Mouse (Mus musculus): ENCODE measurements at regions not wholly inside any gene's neighbourhood (a gene's known extent, or its start where the extent isn't known, plus 50 kb on each side); places are given as distances from the start of the nearest gene placed in this dataset.
A peak's percentile ranks its signal among the peaks of the same experiment; 100 is the strongest.

DNA sequence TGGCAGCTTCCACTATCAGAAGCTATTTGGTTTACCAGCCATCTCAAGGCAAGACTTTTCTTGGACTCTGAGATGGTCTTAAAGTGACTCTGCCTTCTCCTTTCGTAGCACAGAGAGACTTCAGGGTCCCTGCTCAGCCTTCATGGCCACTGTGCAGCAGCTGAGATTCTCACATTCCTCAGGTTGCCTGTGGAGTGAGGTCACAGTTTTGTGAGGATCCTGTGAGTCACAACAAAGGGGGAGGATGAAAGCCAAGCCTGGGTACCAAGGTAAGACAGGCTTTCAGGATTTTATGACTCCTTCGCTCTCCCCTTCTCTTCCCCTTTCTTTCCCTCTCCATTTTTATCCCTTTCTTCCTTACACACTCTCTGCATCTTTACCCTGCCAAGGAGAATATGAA lies 241.6 kb upstream of the Tnp1 start:
- TF ChIP-seq GATA1 (IDR thresholded peaks at IDR 0.05; ENCODE audit: low read length), result no peak

DNA sequence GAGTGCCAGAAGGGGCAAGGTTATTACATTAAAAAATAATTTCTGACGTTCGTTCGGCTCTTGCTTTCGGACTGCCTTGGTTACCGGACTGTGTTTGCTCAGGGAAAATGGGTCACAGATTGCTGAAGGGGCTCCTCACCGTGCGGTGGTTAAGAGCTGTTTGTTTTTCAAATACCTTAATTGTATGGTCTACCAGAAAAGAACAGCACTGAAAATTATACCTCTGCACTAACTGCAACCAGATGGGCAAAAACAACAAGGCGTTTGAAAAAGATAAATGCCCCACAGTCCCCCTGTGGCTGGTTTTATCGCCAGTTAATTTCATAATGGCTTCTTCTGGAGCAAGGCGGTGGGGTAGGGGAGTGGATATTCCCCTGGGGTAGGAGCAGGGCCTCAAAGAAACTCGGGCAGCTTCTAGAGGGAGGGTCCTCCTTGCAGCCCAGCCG lies 236.2 kb upstream of the Tnp1 start:
- no peak for TF ChIP-seq GATA1 (IDR thresholded peaks at IDR 0.05; ENCODE audit: low read length)

DNA sequence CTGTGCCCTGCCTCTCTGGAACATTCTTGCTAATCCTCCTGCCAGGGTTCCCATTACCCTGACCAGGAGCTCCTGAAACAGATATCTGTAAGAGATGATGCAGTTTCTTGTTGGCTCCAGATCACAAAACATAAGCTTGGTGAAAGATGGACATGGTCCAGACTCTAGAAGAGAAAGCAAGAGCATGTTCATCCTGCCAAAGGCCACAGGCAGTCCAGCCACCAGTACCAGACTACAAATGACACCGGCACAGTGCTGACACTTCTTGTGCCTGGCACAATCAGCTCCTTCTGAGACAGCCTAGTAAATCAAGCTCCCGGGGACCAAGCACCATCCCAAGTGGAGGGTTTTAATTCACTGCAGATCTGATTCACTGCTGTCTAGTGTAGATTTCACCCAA lies 228.3 kb upstream of the Tnp1 start:
- TF ChIP-seq GATA1 (IDR thresholded peaks at IDR 0.05; ENCODE audit: low read length), result no peak

DNA sequence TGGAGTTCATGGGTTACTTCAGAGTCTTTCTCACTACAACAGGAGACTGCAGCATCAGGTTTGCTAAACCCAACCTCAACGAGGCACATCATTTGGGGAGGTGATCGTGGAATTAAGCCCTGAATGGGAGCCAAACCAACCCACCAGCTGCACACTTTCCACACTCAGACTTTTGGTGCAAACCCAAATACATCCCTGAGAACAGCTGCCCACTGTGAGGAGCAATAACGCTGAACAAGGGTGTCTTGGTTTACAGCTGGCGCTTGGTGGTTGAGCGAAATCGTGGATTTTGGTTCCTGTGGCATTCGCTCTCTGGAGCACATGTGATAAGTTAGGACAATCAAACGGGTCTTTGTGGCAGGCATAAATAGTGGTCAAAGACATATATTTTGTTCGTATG lies 226.6 kb upstream of the Tnp1 start:
- no peak for TF ChIP-seq GATA1 (IDR thresholded peaks at IDR 0.05; ENCODE audit: low read length)

DNA sequence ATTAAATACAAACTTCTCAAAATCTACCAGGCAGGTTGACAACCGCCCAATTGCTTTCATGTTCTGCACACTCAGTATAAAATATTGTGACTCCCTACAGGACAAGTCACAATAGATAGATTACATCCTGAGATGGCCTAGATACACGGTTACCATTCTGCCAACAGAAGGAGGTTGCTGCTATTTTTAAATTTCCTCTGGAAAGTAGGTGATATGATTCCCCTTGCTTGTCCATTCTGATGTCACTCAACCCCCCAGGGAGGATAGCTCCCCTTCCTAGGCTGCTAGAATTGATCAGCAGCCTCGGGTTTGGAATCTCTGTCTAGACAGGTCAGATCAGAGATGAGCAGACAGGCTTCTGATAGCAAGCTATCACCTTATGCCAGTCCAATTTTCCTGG lies 221.2 kb upstream of the Tnp1 start:
- TF ChIP-seq GATA1 (IDR thresholded peaks at IDR 0.05; ENCODE audit: low read length), result no peak

DNA sequence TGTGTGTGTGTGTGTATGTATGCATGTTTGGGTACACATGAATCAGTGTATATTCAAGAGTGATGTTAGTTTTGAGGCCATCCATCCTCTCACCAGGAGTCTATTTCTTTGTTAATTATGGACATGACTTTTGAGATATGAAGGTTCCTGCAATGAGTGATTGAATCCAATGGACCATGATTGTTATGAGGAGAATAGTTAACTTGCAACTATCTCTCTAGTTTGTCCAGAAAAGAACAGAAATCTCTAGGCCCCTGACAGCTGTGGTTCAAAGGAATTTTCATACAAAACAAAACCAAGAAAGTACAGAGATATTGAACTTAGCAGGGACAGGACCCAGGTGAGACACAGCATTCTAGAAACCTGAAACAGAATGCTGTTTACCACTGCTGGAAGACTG lies 217.9 kb upstream of the Tnp1 start:
- TF ChIP-seq GATA1 (IDR thresholded peaks at IDR 0.05; ENCODE audit: low read length), result no peak

DNA sequence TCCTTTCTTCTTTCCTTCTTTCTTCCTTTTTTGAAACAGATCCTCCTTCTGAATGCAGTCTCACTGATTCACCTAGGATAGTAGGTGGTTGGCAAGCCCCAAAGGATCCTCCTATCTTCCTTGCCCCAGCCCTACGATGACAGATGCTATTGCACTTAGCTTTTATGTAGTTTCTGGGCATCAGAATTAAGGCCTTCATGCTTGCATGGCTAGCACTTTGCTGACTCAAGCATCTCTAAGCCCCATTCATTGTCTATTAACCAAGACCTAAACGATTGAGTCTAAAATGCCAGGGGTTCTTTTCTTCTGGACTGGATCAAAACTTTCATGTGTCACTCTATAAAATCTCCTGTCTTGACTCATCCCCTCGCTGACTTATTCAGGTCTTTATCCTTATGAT lies 217.3 kb upstream of the Tnp1 start:
- TF ChIP-seq GATA1 (IDR thresholded peaks at IDR 0.05; ENCODE audit: low read length), result no peak

DNA sequence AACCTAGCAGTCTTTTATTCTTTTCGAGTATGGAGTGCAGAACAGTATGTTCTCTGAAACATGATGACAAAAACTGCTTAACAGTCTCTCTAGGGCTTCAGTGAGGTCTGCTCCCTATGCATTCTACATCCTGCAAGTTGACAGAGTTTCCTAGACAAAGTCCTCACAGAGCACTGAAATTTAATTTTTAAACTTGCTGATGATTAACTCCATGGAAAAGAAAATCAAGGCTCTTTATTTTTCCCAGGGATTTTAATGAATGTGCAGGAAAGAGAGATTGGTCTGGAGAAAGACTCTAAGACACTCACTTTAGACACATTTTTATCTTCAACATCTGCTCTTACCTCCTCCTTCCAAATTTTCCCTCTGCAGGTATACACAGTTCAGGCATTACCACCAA lies 214.9 kb upstream of the Tnp1 start:
- TF ChIP-seq GATA1 (IDR thresholded peaks at IDR 0.05; ENCODE audit: low read length), result no peak

DNA sequence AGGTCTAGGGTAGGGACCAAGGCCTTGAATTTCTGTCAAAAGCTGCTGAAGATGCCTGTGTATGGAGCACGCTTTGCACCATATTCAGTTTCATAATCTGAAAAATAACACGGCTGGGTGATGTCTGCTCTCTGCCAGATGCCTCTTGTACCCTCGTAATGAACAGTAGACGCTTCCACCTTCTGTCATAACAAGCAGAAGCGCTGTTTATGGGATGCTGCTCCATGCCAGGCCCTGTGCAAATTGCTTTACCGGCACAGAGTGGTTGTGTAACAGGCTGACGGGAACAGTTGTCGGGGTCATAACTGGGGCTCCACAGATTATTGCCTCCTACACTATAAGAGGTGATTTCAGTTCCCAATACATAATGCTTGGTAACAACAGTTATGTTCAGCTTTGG lies 211.5 kb upstream of the Tnp1 start:
- no peak for TF ChIP-seq GATA1 (IDR thresholded peaks at IDR 0.05; ENCODE audit: low read length)

DNA sequence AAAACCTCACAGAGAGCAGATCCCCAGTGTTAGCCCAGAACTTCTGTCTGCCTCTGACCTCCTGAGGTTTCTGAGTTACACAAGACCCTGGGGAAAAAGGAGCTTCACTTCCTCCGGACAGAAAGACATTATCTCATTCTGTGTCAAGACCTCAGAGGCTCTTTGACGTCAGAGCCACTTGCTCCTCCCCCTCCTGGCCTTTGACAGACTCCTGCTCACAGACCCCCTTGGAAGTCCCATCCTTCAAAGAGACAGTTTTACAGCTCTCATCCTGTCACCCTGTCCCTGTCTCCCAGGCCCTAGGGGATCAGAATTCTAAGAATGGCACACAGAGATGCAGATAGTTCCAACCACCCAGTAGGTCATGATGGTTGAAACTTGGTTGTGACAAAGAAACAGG lies 206.2 kb upstream of the Tnp1 start:
- no peak for TF ChIP-seq GATA1 (IDR thresholded peaks at IDR 0.05; ENCODE audit: low read length)

DNA sequence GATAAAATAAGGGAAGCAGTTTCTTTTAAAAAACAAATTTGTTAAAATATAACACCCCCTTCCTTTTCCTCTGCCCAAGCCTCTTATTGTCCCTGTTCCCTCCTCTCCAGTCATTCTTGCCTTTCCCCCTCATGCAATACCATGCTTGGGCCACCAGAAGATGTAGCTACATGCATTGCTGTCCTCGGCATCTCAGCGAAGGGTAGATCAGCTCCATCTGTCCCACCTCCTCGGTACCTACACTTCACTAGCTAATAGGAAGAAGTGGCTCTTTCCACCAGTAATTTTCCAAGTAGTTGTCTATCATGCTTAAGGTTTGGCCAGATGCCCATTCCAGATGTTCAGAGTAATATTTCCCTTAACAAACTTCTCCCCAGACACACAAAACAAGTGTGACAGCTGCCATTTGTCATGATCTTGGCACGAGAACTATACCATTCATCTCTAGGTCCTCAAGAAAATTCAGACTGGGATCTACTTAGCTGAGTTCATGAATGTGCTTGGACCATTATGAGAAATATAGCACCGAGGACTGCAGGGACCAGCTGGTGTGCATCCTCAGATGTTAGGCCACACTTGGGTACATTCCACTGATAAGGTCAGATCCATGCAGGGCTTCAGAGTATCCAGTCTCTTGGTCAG lies 198.7 kb upstream of the Tnp1 start:
- TF ChIP-seq GATA1 (IDR thresholded peaks at IDR 0.05; ENCODE audit: low read length), result no peak

DNA sequence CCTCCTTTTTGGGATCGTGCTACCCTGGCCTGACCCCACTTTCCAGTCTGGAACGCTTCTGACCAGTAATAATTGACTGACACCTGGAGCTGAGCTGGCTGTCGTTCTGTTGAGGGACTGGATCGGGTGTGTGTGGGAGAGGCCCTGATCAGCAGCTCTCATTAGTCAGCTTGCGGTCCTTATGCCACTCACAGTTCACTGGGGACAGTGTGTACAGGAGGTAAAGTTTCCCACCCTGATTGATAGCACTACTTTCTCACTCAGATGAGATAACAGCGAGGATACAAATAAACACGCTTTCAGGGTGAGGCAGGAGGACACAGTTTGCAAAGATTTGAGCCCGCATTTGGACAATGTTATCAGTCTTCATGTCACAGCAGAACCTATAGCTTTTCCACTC lies 191.7 kb upstream of the Tnp1 start:
- no peak for TF ChIP-seq GATA1 (IDR thresholded peaks at IDR 0.05; ENCODE audit: low read length)

DNA sequence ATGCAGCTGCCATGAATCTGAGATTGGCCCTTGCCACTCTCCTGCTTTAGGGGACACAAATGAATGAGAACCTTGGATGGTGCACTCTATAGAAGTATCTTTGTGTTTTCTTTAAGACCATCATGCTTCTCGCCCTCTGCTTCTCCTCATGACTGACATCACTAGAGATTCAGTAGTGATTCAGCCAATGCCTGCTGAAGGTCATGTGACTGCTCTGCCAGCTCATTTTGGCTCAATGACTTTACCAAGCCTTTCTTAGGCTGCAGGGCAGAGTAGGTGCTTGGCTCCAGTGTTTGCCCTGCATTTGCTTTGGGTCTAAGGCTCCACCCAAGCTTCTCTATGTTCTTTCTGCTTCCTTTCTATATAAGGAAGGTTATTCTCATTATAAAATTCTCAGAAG lies 190.1 kb upstream of the Tnp1 start:
- no peak for TF ChIP-seq GATA1 (IDR thresholded peaks at IDR 0.05; ENCODE audit: low read length)

DNA sequence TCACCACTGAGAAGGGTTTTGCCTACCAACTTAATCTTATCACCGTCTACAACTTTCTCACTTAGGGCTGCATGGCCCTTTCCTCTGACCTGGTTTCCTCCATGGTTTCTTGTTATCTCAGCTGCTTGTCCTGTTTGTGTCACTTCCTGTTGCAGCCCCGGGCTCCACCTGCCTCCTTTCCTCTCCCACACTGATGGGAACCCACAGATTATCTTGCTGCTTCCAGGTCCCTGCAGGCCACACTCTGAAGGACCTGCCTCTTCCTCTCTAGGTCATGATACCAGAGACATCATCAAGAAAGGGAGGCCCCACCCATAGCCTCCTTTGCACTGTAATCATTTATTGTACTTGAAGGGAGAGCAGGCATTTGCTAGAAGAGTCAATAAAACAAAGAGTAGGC lies 184.4 kb upstream of the Tnp1 start:
- TF ChIP-seq GATA1 (IDR thresholded peaks at IDR 0.05; ENCODE audit: low read length), result peak; percentile 84

DNA sequence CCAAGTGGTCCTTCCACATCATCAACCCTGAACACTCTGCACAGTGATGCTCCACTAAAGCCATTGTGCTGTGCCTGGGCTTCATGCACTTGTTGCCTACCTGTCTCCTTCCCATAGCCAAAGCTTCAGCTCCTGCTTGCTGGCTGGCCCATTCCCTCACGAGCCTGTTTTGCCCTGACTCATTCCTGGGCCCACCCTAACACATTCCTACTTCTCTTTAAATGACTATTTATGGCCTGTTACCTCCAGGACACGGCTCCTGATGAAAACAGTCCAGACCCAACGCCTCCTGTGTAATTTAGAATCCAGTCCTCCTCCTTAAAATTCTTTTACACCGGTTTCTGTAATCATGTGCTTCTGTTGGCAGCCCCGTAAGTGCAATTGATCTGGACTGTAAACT lies 175.1 kb upstream of the Tnp1 start:
- no peak for TF ChIP-seq GATA1 (IDR thresholded peaks at IDR 0.05; ENCODE audit: low read length)

DNA sequence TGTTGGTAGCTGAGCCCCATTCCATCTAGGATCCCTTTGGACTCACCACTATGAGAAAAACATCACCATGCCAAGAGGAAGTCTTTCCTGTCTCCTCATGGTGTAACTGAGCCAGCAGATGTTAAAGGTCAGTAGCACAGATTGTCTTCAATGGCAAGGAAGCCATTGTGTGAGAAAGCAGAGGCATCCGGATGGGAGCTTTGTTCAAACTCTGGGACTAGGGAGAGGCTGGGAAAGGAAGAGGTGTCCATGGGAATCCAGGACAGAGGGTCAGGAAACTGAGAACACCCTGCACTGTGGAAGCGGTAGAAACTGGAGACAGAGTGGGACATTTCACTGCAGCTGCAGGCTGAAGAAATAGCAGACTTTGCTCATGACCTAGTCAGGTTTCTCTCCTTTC lies 173.1 kb upstream of the Tnp1 start:
- TF ChIP-seq GATA1 (IDR thresholded peaks at IDR 0.05; ENCODE audit: low read length), result no peak

DNA sequence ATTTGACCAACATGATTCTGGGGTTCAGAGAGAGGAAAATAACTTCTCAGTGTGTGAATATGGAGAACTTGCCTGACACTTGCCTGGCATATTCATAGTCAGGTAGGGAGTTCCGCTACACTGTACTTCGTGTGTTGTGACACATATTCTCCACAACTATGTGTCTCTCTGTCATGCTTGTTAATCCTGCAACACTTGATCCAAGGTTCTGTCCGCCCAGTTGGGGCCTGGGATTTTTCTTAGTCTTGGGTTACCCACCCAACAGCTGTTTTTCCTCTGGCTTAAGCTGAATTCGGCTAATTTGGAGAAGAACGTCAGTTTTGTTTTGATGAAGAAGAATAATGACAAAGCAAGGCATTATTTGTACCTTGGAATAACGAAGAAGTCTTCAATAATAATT lies 168.8 kb upstream of the Tnp1 start:
- no peak for TF ChIP-seq GATA1 (IDR thresholded peaks at IDR 0.05; ENCODE audit: low read length)

DNA sequence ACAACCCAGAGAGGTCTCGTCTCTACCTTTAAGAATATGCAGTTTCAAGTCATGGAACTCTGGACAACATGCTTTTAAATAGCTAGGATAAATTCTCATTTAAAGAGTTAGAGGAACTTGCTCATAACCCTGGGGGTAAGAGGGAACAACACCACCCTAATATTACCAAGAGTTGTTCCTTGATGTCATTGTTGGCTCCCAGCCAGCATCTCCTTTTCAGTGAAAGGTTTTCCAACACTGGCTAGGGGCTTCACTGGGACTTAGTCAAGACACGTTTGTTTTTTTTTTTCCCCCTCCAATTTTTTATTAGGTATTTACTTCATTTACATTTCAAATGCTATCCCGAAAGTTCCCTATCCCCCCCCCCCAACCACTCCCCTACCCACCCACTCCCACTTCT lies 163.1 kb upstream of the Tnp1 start:
- TF ChIP-seq GATA1 (IDR thresholded peaks at IDR 0.05; ENCODE audit: low read length), result no peak

All from G1E-ER4 (cell line).